Mouse (Mus musculus) cerebellum, postnatal 36 days (tissue): ENCODE data around the gene Ppy.

Source experiments
- DNase-seq, 2 experiments: peaks; one replicate each; pipeline ENCODE4 v3.0.0; 2021 to 2022; ENCODE audit warnings: mixed read lengths in 2 of 2

The Ppy gene

DNA sequence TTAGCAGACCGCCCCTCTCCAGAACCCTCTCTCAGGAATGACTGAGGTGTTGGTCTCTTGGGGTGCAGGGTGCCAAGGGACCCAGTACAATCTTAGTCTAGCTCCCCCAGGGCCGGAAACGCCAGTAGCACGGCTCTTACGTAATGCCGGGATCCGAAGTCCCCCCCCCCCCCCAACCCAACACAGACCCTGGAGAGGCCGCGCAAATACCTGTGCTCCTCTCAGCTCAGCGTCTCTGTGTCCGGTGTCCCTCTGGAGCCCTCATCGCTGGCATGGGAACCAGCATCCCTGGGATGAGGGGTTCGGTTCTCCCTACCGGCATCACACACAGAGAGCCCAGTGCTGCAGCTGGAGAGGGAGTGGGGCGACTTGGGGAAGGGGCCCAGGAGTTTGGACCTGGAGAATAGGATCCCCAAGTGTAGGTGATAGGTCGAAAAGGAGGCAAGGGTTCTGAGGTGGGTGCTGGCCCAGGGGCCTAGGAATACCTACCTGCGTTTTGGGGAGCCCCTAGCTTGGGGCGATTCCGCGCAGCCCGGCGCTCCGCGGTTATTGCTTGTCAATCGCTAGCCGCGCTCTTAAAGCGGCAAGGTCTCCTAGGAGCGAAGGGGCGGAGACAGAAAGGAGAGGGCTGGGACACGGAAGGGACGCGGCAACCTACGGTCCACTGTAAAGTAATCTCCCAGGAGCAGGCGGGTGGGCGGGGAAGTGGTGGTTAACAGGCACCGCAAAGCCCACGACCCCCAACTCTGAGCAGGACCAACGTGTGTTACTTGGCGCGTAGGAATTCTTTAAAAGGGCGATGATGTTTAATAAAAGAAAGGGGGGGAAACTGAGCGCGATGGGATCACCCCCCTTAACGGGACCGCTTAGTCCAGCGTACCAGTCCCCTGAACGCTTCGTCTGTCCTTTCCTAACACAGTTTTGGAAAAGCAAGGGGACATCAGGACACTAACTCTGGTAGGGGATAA is 12.9 kb downstream of the Ppy start, which contains the start of gene Mpp2:
Gene Mpp2, minus strand, starts transcription at position 585 of the 968 bp plus-strand sequence.
- peak; percentile 65 to 68 for DNase-seq

DNA sequence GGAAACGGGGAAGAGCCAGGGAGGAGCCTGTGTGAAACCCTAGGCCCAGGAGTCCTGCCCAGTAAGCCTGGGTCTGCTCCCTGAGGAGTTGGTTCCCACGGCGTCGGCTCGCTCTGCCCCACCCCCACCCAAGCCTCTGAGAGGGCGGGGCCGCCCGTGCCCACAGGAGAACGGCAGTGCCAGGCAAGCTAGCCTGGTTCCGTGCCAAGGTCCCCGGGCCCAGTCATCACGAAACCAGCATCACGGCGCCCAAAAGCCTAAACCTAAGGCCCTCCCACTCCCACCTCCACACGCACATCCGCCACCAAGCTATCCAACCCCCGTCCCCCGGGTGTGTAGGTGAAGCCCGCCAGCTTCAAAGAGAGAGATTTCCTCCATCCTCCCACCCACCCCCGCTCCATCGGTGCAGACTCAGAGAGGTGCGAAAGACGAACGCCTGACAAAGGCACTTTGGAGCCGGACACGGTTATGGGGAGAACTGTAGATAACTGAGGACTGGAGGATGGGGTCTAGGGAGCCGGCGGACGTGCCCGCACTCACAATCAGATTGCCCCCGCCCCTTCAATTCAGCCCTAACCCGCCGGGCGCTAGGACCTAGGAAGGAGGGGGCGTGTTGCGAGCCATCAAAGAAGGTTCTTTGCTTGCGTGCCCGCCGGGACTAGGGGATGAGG is 13.9 kb downstream of the Ppy start:
- DNase-seq, result peak; percentile 74 to 81

DNA sequence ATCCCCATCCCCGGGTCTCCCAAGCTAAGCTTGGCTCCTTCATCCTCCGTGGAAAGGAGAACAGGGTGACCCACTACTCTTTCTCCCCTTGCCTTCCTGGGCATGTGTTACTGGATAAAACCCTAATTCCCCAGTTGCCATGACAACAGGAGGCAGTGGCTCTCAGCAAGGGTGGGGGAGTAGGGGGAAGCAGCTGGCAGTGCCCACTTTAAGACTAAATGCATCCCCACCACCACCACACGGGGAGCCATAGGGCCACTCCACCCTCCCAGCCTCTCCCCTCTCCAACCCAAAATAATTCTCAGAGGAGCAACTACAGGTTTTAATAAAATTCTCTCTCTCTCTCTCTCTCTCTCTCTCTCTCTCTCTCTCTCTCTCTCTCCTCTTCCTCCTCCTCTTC is 14.8 kb downstream of the Ppy start:
- no peak for DNase-seq

DNA sequence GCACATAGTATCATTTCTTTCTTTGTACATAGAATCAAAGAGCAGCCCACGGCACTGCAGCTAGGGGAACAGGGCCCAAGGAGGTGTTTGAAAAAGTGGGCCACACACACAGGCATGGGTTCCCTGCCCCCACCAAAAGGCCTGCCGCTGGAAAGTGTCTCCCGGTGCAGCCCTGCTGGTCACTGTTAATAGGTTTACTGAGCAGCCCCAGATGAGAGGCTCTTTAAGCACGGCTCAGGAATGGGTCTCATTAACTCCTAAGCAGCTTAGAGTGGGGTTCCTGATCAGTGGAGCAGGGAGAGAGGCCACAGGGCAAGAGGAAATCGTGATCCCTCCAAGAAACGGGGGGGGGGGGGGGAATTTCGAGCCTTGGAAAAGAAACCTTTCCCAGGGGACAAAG is 17.0 kb downstream of the Ppy start:
- no peak for DNase-seq

DNA sequence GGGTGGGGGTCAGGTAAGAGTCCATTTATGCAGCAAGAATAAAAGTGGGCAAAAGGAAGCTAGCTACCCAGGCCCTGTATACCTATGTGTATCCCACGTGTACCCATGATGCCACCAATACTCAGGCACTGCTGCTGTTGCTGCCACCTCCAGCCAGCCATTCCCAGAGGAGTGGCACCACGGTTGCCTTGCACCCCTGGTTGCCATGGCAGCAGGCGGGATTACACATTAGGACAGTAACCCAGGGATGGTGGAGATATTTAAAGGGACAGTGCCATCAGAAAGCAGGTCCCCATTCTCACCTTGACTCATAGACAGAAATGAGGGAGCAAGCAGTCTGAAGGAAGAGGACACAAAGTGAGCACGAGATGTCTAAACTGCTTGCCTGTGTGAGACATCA is 17.9 kb downstream of the Ppy start:
- DNase-seq, result no peak

DNA sequence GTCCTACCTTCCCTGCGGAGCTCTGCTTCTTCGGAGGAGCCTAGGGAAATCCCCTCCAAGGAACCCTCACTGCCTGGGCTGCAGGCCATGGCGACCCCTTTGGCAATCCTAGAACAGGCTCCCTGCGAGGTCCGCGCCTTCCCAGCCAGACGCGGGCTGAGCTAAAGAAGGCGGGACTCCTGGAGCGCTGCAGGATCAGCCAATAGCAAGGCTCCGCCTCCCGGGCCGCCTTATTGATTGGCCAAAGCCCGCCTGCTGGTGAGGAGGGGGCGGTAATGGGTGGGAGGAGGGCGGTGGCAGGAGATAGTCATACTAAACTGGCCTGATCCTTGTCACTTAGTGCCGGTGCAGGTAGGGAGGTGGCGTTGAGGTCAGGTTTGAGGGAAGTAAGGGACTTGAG is 18.8 kb downstream of the Ppy start:
- peak; percentile 49 to 58 for DNase-seq

DNA sequence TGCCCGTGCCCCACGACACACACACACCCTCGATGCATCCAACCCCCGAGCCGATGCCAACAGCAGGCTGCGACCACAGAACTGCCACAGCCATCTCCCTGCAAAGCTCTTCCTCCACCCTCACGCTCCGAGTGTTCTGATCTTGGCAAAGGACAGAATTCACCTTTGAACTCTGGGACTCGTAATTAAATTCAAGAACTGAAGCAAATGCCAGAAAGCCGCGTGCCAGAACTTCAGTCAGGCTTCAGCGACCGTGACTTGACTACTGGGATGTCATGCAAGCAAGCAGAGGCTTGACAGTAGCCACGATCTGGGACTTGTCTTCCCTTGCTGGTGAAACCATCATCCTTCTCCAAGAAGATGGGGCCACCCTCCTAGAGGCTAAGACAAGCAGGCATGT is 27.4 kb downstream of the Ppy start:
- no peak for DNase-seq

DNA sequence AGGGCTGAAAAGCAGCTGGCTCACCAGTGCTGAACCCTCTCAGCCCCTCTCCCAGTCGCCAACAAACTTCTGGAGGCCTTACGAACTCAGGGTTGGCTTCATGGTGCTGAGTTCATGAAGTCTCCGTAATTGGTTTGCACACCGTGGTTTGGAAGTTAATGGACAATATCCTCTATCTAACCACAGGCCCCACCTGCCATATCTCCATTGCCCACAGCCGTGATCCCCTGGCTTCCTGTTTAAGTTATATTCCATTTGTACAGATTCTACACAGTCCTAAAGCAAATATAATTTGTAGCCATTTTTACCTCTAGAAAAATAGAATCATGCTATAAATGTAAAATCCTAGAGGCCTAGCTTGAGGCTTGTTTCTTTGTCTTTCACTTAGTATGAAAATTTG is 28.4 kb downstream of the Ppy start:
- no peak for DNase-seq

DNA sequence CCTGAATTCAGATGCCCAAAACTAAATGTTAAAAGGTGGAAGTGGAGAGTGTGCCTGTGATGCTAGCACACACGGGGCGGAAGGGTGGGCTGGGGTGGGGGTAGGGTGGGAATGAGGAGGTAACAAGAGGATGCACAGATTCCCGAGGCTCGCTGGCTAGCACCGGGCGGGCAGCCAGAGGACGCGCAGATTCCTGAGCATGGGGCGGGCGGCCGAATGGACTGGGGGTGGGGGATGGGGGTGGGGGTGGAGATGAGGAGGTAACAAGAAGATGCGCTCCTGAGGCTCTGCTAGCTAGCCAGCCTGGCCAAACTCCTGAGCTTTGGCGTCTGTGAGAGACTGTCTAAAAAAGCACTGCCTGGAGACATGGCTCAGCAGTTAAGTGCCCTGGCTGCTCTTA is 30.7 kb downstream of the Ppy start:
- DNase-seq, result no peak

DNA sequence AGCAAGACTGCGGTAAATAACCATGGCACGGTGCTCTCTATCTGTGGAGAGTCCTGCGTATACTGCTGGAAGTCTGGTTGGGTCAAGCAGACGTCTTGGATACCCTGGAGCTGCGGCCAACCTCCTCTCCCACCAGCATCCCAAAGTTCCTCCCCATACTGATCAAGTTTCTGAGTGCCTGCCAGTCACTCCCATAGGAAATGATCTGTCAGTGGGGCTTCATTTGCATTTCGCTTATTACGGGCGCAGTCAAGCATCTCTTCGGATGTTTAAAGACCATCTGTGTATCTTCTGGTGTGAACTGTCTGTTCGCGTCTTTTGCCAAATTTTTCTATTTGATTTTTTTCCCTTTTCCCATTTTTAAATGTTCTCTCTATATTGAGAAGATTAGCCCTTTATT is 31.5 kb downstream of the Ppy start:
- no peak for DNase-seq

DNA sequence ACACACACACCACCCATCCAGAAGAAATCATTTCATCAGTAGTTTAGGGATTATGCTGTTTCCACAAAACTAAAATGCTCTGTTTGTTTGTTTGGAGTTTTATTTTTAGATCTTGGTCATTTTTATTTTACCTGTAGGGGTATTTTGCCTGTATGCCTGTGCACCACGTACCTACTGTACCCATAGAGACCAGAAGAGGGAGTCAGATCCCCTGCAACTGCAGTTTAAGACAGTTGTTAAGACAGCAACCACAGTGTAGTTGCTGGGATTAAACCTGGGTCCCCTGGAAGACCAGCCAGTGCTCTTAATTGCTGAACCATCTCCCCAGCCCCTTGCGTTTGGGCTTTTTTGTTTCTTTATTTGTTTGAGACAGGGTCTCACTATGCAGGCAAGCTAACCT is 32.1 kb downstream of the Ppy start:
- no peak for DNase-seq

DNA sequence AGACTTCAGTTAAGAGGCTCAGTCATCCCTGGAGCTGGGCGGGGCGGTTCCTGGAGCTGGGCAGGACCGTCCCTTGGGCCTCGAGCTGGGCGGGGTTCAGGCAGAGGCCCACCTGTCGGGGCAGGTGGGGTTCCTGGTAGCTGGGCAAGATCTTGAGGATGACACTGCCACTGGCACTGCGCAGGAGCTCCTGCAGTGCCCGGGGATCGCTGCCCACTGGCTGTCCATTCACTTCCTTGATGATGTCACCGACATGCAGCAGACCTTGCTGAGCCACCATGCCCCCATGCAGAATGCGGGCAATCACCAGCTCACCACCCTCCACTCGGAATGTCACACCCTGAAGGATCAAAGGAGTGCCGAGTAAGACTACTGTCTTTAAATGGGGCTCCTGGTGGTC is 38.0 kb downstream of the Ppy start:
- DNase-seq, result peak; percentile 47 to 60

DNA sequence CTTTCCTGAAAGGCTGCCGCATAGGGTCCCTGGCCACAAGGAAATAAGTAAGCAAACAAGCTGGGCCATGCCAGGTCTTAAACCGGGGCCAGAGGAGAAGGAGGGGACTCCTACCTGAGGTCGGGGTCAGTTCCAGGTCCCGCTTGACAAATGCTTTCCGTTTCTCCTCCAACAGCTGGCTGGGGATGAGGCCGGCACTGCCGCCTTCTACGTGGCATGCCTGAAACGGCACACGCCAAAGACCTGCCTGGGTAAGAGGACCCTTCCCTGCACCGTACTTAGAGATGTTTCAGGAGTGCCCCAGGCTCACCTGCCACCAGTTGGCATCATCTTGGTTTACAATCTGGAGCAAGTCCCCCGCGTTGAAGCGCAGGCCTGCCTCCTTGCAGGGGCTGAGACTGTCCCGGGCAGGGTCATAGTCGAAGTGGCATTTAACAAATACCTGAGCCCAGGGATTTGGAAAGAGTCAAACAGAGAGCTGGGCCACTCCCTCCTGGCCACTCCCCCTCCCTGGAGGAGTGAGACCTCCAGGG is 39.1 kb downstream of the Ppy start:
- DNase-seq, result no peak

DNA sequence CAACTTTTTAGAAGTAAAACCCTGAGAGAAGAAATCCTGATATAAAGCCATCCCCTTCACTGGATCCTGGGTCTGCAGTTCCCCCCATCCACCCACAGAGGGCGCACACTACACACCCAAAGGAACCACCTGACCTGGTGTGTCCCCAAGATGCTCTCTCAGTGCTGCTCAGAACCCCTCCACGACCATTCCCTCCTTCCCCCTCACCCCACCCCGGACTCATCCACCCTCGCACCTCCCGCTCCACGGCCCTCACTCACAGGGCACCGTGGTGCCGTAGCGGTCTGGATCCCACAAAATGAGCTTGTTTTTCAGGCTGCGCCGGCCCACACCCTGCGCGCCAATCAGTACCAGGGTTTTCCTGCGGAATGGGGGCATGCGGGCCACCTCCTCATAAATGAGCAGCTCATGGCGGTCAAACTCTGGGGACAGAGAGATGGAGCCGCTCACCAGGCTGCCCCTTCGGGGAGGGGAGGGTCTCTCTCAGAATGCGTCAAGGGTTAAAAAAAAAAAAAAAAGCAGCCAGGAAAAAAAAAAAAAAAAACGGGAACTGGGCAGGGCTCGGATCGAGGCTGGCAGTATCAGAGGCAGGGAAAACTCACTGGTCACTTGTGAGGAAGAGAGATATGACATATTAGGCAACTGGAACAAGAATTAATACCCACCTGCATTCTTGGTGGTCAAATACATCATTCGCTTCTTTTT is 39.7 kb downstream of the Ppy start:
- peak; percentile 82 to 83 for DNase-seq

DNA sequence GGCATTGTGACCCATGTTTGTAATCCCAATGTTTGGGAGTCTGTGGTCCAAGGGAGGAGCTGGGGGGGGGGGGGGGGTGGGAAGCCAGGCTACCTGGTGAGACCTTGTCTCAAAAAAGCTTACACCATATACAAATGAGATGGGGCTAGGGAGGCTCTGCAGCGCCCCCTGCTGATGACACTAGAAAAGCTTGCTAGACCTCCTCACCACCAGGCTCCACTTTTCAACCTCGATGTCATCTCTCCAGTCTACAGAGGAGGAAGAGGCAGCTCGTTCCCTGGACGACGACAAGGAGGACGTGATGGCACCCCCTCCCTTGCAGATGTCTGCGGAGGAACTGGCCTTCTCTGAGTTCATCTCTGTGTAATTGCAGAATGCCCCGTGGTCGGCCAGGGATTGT is 47.3 kb downstream of the Ppy start:
- peak; percentile 78 to 80 for DNase-seq

DNA sequence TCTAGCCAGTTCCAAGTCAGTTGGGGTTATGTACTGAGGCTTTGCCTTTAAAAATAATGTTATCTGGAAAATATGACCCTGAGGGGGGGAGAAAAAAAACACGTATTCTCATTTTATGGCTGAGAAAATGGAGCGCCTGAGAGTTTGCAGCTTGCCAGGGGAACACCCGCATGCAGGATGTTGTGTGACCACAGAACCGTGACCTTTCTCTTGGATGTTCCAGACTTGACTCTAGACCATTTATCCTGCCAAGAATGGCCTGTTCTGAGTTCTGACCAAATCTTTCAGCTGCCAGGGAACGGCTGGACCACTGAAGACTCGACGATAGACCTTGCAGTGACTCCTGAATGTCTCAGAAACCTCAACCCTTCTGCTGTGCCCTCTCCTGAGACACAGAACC is 47.9 kb downstream of the Ppy start:
- DNase-seq, result no peak

DNA sequence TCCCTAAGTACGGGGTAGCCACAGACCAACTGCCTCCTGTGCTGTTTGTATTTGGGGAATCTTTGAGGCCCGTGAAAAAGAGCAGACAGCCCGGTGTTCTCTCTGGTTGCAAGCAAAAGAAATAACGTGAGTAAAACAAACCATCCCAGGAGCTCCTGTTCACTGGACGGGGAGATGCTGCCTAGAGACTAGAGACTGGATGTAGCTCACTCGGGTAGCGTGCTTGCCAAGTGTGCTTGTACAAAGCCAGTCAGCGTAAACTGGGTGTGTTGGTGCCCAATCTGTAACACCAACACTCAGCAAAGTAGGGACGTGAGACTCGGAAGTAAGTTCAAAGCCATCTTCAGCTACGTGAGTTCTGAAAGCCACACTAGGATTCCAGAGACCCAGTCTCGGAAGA is 48.4 kb downstream of the Ppy start:
- DNase-seq, result no peak

DNA sequence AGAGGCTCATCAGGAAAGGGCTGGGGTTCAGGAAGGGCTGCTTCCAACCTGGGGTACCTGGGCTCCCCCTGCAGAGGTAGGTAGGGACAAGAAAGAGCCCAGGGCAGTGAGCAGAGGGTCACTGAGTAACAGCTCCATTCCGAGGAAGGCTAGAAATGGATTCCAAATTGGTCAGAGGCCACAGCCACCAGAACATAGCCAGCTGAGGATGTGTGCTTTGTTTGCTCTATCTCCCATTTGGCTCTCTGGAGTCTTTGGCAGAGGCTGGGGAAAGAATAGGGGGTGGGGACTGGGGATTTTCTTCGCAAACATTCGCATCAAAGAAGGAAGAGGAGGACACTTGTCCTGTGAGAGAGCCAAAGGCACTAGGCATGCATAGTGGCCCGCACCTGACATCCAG is 49.2 kb downstream of the Ppy start:
- DNase-seq, result no peak

DNA sequence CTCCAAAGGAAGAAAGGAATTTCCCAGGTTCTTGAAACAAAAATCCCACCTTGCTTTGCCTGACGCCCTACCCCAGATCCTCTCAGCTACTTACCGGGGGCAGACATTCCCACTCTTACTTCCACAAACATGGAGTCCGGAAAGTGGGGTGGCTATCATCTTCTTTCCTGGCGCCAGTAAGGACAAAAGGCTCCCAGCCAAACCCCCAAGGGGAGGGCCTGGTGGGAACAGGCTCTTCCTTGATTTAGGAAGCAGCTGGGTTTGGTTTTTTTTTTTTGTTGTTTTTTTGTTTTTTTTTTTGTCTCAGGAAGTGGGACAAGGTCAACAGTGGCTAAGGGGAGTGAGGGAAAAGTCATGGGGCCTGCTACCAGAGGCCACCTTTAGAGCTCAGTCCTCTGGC is 49.6 kb downstream of the Ppy start:
- DNase-seq, result no peak
